In genomic region chr8:109673596-109673995, GRCm38 (mm10) we compare ENCODE assay signal across 14 mouse cellular contexts. TPM values are rescaled to one million over a fixed set of nuclear protein-coding genes. Genes with fewer than 3 reads are reported as not detected.
"Had no signal": no experiment of that assay in that cellular context is flagged by ENCODE, and none has a peak within 500 bp of the region (broad histone marks: within the 10 kb centered on the region; RNA-seq: fewer than 3 reads in every experiment).

No protein-coding gene starts in this region.

- H3K4me2 ChIP-seq: hindbrain, embryonic 14.5 days; intestine, embryonic 15.5 days; limb, embryonic 13.5 days; lung, embryonic 14.5 days; midbrain, embryonic 12.5 days; neural tube, embryonic 13.5 days had no signal

- H3K9ac ChIP-seq: hindbrain, embryonic 14.5 days; intestine, embryonic 15.5 days; limb, embryonic 13.5 days; liver, embryonic 14.5 days; lung, embryonic 14.5 days; midbrain, embryonic 12.5 days; neural tube, embryonic 13.5 days had no signal

- H3K27ac ChIP-seq: hindbrain, embryonic 14.5 days; intestine, embryonic 15.5 days; limb, embryonic 13.5 days; liver, embryonic 14.5 days; midbrain, embryonic 12.5 days; neural tube, embryonic 13.5 days had no signal

- H3K9me3 ChIP-seq: intestine, embryonic 15.5 days; limb, embryonic 13.5 days; midbrain, embryonic 12.5 days; neural tube, embryonic 13.5 days had no signal

- H3K4me3 ChIP-seq: intestine, embryonic 15.5 days; limb, embryonic 13.5 days; midbrain, embryonic 12.5 days; neural tube, embryonic 13.5 days had no signal

- ATAC-seq: intestine, embryonic 15.5 days; midbrain, embryonic 16.5 days had no signal

- DNase-seq: layer of hippocampus, postnatal 36 days; lung, embryonic 14.5 days; lung, postnatal 10 days; right cerebral cortex, adult 18-20 months; right cerebral cortex, postnatal 25 days; thymus, postnatal 36 days had no signal

- H3K4me1 ChIP-seq: intestine, embryonic 15.5 days; limb, embryonic 13.5 days; midbrain, embryonic 12.5 days; neural tube, embryonic 13.5 days had no signal

- H3K27me3 ChIP-seq: intestine, embryonic 15.5 days; limb, embryonic 13.5 days; midbrain, embryonic 12.5 days; neural tube, embryonic 13.5 days had no signal

RNA-seq across cellular contexts. Expression of gene Pkd1l3, which starts 59.3 kb away (rescaled TPM):
- total RNA-seq: liver, adult 2 months had no signal
- polyA plus RNA-seq: liver, adult 2 months; neural tube, embryonic 13.5 days had no signal
